Mouse (Mus musculus): ENCODE results near the gene Slc9a4. TPM values are rescaled to one million over a fixed set of nuclear protein-coding genes. Genes with fewer than 3 reads are reported as not detected.
A peak's percentile ranks its signal among the peaks of the same experiment; 100 is the strongest.
"Not testable (repeated sequence)": the region's sequence is repeated elsewhere in the genome, so short reads cannot be mapped to it uniquely, and the experiment has no call there.

The Slc9a4 gene
- total RNA-seq, 1 experiment from 2014 or later = 0.57 TPM

DNA sequence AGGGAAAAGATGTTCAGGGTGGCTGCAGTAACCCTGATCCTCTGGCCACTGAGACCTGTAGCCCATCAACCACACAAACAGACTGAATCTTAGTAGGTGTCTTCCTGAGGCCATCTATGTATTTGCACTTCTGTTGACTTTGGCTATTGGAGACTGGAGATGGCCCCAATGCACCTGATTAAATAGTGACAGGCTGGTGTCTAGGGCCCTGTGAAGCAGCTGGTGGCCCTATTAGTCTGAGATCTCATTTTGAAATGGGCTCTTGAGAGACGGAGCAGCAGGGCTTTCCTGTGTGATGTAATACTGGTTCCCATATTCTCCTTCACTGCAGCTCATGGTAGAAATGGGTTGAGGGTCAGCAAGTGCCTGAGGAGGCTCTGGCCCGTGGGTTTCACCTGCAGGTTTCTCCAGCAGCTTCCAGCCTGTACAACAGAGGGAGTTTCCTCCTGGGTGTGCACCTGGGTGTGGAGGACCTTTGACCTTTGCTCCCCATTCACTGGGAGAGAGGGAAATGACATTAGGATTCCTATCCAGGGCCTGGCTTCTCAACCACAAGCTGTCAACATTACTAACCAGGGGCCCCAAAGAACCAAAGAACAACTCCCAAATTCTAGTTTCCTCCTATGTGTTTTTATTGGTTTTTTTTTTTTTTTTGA is 52.7 kb downstream of the Slc9a4 start:
- ATAC-seq (replicated peaks; ENCODE audit: insufficient number of reproducible peaks, low FRiP score, low TSS enrichment, poor library complexity, severe bottlenecking) = no peak

DNA sequence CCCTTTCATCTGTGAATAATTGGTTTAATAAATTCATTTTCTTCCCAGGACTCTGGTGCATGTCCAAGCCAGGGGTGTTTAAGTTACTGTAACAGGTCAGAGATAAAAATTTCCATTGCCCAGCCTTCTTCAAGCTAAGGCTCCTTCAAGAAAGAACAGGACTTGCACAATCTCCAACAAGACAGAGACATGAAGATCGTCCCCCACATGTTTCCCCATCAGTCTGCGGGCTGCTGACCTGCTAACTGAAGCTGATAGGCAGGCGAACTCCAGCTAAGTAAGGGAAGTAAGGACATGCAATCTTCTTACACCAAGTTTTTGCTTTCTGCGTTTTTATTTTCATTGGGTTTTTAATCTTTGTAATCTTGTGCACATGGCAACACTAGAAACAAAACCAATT is 54.7 kb downstream of the Slc9a4 start:
- ATAC-seq (replicated peaks; ENCODE audit: insufficient number of reproducible peaks, low FRiP score, low TSS enrichment, poor library complexity, severe bottlenecking) = no peak

GRCm38 (mm10) chr1:40648234-40648633 is 68.4 kb downstream of the Slc9a4 start:
- ATAC-seq (replicated peaks; ENCODE audit: insufficient number of reproducible peaks, low FRiP score, low TSS enrichment, poor library complexity, severe bottlenecking) = no peak

DNA sequence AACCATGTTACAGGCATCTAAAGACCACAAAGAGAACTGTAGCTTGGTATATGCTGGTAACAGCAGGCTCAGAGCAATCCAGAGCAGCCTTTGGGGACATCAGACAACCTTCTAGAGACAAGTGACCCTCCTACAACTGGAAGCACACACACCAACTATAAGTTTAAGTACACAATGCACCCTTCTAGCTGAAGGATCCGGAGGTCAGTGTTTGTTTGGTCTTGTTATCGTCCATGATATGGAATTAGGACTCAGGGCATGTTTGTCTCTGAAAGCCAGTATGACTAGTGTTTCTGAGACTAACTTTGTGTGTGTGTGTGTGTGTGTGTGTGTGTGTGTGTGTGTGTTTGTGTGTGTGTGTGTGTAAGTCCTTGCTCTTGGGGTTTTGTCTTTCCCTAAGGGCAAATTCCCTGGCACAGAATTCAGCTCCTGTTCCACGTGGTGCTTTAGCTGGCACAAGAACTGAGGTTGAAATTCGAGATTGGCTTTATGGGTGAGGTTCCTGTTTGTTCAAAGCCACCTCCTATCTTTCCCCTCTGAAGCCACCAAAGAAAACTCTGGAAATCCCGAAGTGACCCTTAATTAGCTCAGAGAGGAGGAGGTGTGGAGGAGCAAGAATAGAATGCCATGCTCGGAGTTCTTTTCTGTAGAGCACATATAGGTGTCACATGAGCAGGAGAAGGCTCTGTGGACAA is 71.1 kb downstream of the Slc9a4 start:
- ATAC-seq (replicated peaks; ENCODE audit: insufficient number of reproducible peaks, low FRiP score, low TSS enrichment, poor library complexity, severe bottlenecking) = no peak

GRCm38 (mm10) chr1:40657035-40657434 is 77.2 kb downstream of the Slc9a4 start:
- ATAC-seq (replicated peaks; ENCODE audit: insufficient number of reproducible peaks, low FRiP score, low TSS enrichment, poor library complexity, severe bottlenecking) = no peak

GRCm38 (mm10) chr1:40657978-40658496 is 78.2 kb downstream of the Slc9a4 start:
- ATAC-seq (replicated peaks; ENCODE audit: insufficient number of reproducible peaks, low FRiP score, low TSS enrichment, poor library complexity, severe bottlenecking) = 0 out of 2 replicates have a peak, but pooled peaks have one; percentile 63

DNA sequence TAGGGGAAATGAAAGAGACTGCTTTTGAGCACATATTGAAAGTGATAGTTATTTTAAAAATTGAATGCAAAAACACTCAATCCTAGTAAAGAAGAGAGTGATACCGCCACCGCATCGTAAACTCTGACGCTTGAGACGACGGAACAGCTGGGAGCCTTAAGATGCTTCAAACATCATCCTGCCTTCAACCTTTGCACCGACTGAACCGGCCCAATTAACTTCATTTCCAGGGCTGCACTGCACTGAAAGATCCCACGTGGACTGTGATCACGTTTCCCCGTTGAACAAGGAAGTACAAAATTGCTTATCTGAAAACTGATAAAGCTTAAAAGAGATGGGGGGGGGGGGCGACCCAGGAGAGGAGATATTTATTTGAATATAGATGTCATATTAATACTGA is 79.1 kb downstream of the Slc9a4 start:
- no peak for ATAC-seq (replicated peaks; ENCODE audit: insufficient number of reproducible peaks, low FRiP score, low TSS enrichment, poor library complexity, severe bottlenecking)

GRCm38 (mm10) chr1:40659496-40659895 is 79.6 kb downstream of the Slc9a4 start:
- ATAC-seq (replicated peaks; ENCODE audit: insufficient number of reproducible peaks, low FRiP score, low TSS enrichment, poor library complexity, severe bottlenecking) = no peak

DNA sequence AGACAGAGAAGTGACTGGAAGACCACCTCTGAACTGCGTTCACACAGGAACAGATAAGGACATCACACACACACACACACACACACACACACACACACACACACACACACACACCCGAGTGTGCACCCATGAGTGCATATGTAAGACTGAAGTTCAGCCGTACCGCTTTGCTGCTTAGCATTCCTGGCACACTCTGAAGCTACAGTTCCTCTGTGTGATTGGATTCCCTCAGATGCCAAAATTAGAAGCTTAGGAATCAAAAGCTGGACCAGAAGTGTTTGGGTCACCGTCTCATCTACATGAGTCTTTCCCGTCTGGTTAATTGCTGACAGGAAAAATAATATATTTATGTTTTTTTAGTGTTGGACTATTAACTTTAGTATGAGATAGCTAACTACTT is 81.0 kb downstream of the Slc9a4 start:
- ATAC-seq (replicated peaks; ENCODE audit: insufficient number of reproducible peaks, low FRiP score, low TSS enrichment, poor library complexity, severe bottlenecking) = no peak

DNA sequence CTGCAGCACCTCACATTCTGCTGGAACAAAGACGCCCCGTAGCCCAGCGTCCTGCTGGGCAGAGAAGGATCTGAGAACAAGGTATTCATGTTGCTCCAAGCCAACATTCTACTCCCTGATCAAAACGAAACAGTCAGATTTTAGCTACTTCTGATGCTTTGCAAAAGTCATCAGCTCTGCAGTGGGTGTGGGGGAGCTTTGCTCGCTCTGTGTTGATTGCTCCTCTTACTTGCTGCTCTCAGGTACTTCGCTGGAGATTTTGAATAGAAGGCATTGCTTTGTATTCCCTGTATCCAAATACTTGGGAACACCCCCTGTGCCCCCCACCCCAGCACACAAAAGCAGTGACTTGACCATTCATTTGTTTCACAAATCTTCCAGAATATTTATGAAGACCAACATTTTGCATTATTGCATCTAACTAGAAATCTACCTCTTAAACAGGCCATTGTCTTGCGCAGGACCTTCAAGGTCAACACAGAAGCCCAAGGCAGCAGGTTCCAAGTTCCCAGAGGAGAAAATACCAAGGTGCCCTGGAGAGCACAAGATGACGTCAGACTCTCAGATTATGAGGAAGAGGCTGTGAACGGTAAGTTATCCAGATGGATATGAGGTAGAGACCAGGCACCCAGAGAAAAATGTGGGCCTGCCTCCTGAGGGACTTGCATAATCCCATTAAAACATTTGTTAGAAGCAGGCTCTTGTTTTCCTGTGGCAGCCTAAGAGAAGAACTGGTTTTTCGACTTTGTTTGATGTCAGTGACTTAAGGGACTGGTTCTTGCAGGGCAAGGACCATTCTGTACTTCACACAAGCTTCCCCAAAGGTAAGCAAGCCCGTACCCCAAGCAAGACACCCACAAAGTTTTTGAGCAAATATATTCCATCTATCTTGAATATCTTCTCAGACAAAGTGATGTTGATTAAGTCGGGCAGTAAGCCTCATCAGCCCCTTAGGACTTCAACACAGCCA is 85.8 kb downstream of the Slc9a4 start:
- no peak for ATAC-seq (replicated peaks; ENCODE audit: insufficient number of reproducible peaks, low FRiP score, low TSS enrichment, poor library complexity, severe bottlenecking)

GRCm38 (mm10) chr1:40667442-40667841 is 87.6 kb downstream of the Slc9a4 start:
- not testable (repeated sequence) for ATAC-seq (replicated peaks; ENCODE audit: insufficient number of reproducible peaks, low FRiP score, low TSS enrichment, poor library complexity, severe bottlenecking)

DNA sequence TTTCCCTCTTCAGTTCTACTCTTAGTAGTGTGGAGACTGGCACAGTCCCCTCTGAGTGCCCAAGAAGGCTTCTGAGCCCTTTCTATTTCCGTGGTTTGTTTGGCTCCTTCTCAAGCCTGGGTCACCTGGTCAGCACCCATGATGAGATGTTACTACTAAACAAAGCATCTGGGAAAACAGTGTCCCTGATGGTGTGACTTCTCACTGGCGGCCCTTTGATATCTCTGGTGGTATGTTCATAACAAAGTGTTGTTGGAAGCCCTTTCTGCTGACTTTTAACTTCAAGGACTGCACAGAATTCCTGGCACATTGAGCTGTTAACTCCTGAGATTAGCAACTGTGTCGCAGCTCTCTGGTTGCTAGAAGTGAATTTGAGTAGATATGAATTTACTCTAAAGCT is 90.1 kb downstream of the Slc9a4 start:
- no peak for ATAC-seq (replicated peaks; ENCODE audit: insufficient number of reproducible peaks, low FRiP score, low TSS enrichment, poor library complexity, severe bottlenecking)

- ATAC-seq (replicated peaks; ENCODE audit: insufficient number of reproducible peaks, low FRiP score, low TSS enrichment, poor library complexity, severe bottlenecking) = no peak
These were observed 91.6 kb downstream of the Slc9a4 start for GRCm38 (mm10) chr1:40671490-40671889.

- no peak for ATAC-seq (replicated peaks; ENCODE audit: insufficient number of reproducible peaks, low FRiP score, low TSS enrichment, poor library complexity, severe bottlenecking)
These were observed 97.4 kb downstream of the Slc9a4 start for GRCm38 (mm10) chr1:40677306-40677705.

Other genes starting within 250 kb of the Slc9a4 start
- 3.8 to 19.9 TPM (median 18.4 TPM) in 3 replicates for gene Il1rl1, start 150.5 kb upstream of the Slc9a4 start, total RNA-seq (2017)
- 83.7 to 308 TPM (median 89.9 TPM) in 3 replicates for gene Il18r1, start 114.5 kb upstream of the Slc9a4 start, total RNA-seq (2017)
- 129 to 500 TPM (median 141 TPM) in 3 replicates for gene Il18rap, start 64.7 kb upstream of the Slc9a4 start, total RNA-seq (2017)
- gene Slc9a2, start 100.5 kb downstream of the Slc9a4 start, total RNA-seq (2017) = 0.87 to 1.1 TPM (median 0.96 TPM) in 3 replicates
- gene Mfsd9, start 210.6 kb downstream of the Slc9a4 start, total RNA-seq (2017) = 0.75 to 3.6 TPM (median 0.76 TPM) in 3 replicates
- not detected in 3 replicates for gene Tmem182, start 225.5 kb downstream of the Slc9a4 start, total RNA-seq (2017)